Mouse (Mus musculus): ENCODE results near the gene Tent4b. TPM values are rescaled to one million over a fixed set of nuclear protein-coding genes. Genes with fewer than 3 reads are reported as not detected.

The Tent4b gene
- total RNA-seq, 1 experiment: 37.0 TPM

DNA sequence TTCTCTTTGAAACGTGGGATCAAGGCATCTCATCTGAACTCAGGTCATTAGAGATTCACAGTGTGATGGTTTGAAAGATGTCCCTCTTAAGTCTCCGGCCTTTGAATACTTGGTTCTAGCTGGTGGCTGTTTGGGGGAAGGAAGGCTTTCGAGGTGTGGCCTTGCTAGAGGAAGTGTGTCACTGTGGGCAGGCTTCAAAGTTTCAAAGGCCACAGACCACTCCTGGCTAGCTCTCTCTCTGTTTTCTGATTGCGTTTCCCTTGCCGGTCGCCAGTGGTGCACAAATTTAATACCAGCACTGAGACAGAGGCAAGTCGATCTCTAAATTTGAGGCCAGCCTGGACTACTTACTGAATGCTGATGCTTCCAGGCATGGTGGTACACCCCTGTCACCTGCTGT, 23.7 kb upstream of the Tent4b start:
- TF ChIP-seq MAFK (IDR thresholded peaks at IDR 0.05; ENCODE audit: insufficient read depth, low read depth, low read length) (no peak), ZNF384 (IDR thresholded peaks at IDR 0.05; ENCODE audit: low read depth, low read length) (no peak), CHD2 (IDR thresholded peaks at IDR 0.05; ENCODE audit: low read depth, low read length) (no peak), ZC3H11A (IDR thresholded peaks at IDR 0.05; ENCODE audit: borderline replicate concordance, low read depth, low read length) (no peak), HCFC1 (IDR thresholded peaks at IDR 0.05; ENCODE audit: borderline replicate concordance, insufficient read depth, low read length) (no peak)
- in situ Hi-C loops (cut with MboI; ENCODE audit: low sequenced_read_pairs in 2 of 2, unreplicated experiment in 2 of 2): no loop called here

GRCm38 (mm10) chr8:88177291-88177690, 21.7 kb upstream of the Tent4b start:
- H3K4me1 ChIP-seq (ENCODE audit: control insufficient read depth in 2 of 2, insufficient read depth in 2 of 2, low read length in 2 of 2, poor library complexity in 1 of 2): peaks cover 2% of the 10 kb centered on the region in 2 experiments; a peak in 2 of 4 replicates
- H3K36me3 ChIP-seq (ENCODE audit: control insufficient read depth, insufficient read depth, low read length, poor library complexity, severe bottlenecking): no peaks in the 10 kb centered on the region
- no peak overlapping the region for H3K9ac ChIP-seq (ENCODE audit: insufficient read depth, low read depth, low read length, poor library complexity, severe bottlenecking)
- TF ChIP-seq MAFK (IDR thresholded peaks at IDR 0.05; ENCODE audit: insufficient read depth, low read depth, low read length) (no peak), ZNF384 (IDR thresholded peaks at IDR 0.05; ENCODE audit: low read depth, low read length) (no peak), CHD2 (IDR thresholded peaks at IDR 0.05; ENCODE audit: low read depth, low read length) (no peak), ZC3H11A (IDR thresholded peaks at IDR 0.05; ENCODE audit: borderline replicate concordance, low read depth, low read length) (no peak), HCFC1 (IDR thresholded peaks at IDR 0.05; ENCODE audit: borderline replicate concordance, insufficient read depth, low read length) (no peak)
- no peaks in the 10 kb centered on the region for H3K9me3 ChIP-seq (ENCODE audit: control insufficient read depth, insufficient read depth, low read depth, low read length)
- H3K27ac ChIP-seq (ENCODE audit: insufficient read depth, low read depth, low read length, poor library complexity, severe bottlenecking): no peak overlapping the region
- no peak for DNase-seq (ENCODE audit: low read depth, low spot score)
- H3K4me3 ChIP-seq (ENCODE audit: insufficient read depth in 1 of 2, low read depth in 1 of 2, low read length in 2 of 2, poor library complexity in 1 of 2, severe bottlenecking in 1 of 2): no peak overlapping the region
- in situ Hi-C loops (cut with MboI; ENCODE audit: low sequenced_read_pairs in 2 of 2, unreplicated experiment in 2 of 2): no loop called here

More for the DNA sequence above, 23.7 kb upstream of the Tent4b start:
- Histone ChIP-seq H3K4me1 (ENCODE audit: control insufficient read depth in 2 of 2, insufficient read depth in 2 of 2, low read length in 2 of 2, poor library complexity in 1 of 2) (peaks cover 3 to 4% of the 10 kb centered on the region in 2 experiments; a peak in 2 of 4 replicates), H3K9me3 (ENCODE audit: control insufficient read depth, insufficient read depth, low read depth, low read length) (no peaks in the 10 kb centered on the region), H3K27ac (ENCODE audit: insufficient read depth, low read depth, low read length, poor library complexity, severe bottlenecking) (no peak overlapping the region), H3K4me3 (ENCODE audit: insufficient read depth in 1 of 2, low read depth in 1 of 2, low read length in 2 of 2, poor library complexity in 1 of 2, severe bottlenecking in 1 of 2) (no peak overlapping the region), H3K36me3 (ENCODE audit: control insufficient read depth, insufficient read depth, low read length, poor library complexity, severe bottlenecking) (peaks cover 2% of the 10 kb centered on the region; the same call in 1 of the 2 replicates), H3K9ac (ENCODE audit: insufficient read depth, low read depth, low read length, poor library complexity, severe bottlenecking) (no peak overlapping the region)
- DNase-seq (ENCODE audit: low read depth, low spot score): no peak

- Histone ChIP-seq H3K9me3 (ENCODE audit: control insufficient read depth, insufficient read depth, low read depth, low read length) (no peaks in the 10 kb centered on the region), H3K27ac (ENCODE audit: insufficient read depth, low read depth, low read length, poor library complexity, severe bottlenecking) (no peak overlapping the region), H3K36me3 (ENCODE audit: control insufficient read depth, insufficient read depth, low read length, poor library complexity, severe bottlenecking) (no peaks in the 10 kb centered on the region), H3K4me1 (ENCODE audit: control insufficient read depth in 2 of 2, insufficient read depth in 2 of 2, low read length in 2 of 2, poor library complexity in 1 of 2) (no peaks in the 10 kb centered on the region), H3K4me3 (ENCODE audit: insufficient read depth in 1 of 2, low read depth in 1 of 2, low read length in 2 of 2, poor library complexity in 1 of 2, severe bottlenecking in 1 of 2) (no peak overlapping the region), H3K9ac (ENCODE audit: insufficient read depth, low read depth, low read length, poor library complexity, severe bottlenecking) (no peak overlapping the region)
- no peak for TF ChIP-seq CHD2 (IDR thresholded peaks at IDR 0.05; ENCODE audit: low read depth, low read length)
- no peak for TF ChIP-seq HCFC1 (IDR thresholded peaks at IDR 0.05; ENCODE audit: borderline replicate concordance, insufficient read depth, low read length)
- TF ChIP-seq ZNF384 (IDR thresholded peaks at IDR 0.05; ENCODE audit: low read depth, low read length): no peak
- TF ChIP-seq ZC3H11A (IDR thresholded peaks at IDR 0.05; ENCODE audit: borderline replicate concordance, low read depth, low read length): no peak
- no peak for TF ChIP-seq MAFK (IDR thresholded peaks at IDR 0.05; ENCODE audit: insufficient read depth, low read depth, low read length)
- in situ Hi-C loops (cut with MboI; ENCODE audit: low sequenced_read_pairs in 2 of 2, unreplicated experiment in 2 of 2): no loop called here
- no peak for DNase-seq (ENCODE audit: low read depth, low spot score)
These were observed 15.9 kb upstream of the Tent4b start for GRCm38 (mm10) chr8:88183121-88183520.

DNA sequence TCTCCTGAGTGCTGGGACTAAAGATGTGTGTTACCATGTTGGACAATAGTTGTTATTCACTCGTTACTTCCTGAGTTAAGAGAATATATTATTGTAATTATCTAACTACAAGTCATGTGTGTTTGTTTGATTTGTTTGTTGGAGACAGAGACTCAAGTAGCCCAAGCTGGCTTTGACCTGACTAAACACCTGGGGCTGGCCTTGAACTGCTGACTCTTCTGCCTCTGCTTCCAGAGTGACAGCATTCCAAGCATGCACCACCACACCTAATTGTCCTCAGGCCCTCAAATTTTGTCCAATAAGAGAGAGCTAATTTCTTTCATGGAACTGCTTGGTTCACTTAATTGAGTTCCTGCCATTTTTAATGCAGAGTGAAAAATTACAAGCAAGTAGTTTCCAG, 14.1 kb upstream of the Tent4b start:
- in situ Hi-C loops (cut with MboI; ENCODE audit: low sequenced_read_pairs in 2 of 2, unreplicated experiment in 2 of 2): no loop called here
- Histone ChIP-seq H3K4me3 (ENCODE audit: insufficient read depth in 1 of 2, low read depth in 1 of 2, low read length in 2 of 2, poor library complexity in 1 of 2, severe bottlenecking in 1 of 2) (no peak overlapping the region), H3K4me1 (ENCODE audit: control insufficient read depth in 2 of 2, insufficient read depth in 2 of 2, low read length in 2 of 2, poor library complexity in 1 of 2) (no peaks in the 10 kb centered on the region), H3K36me3 (ENCODE audit: control insufficient read depth, insufficient read depth, low read length, poor library complexity, severe bottlenecking) (no peaks in the 10 kb centered on the region), H3K27ac (ENCODE audit: insufficient read depth, low read depth, low read length, poor library complexity, severe bottlenecking) (no peak overlapping the region), H3K9me3 (ENCODE audit: control insufficient read depth, insufficient read depth, low read depth, low read length) (no peaks in the 10 kb centered on the region), H3K9ac (ENCODE audit: insufficient read depth, low read depth, low read length, poor library complexity, severe bottlenecking) (no peak overlapping the region)
- no peak for DNase-seq (ENCODE audit: low read depth, low spot score)
- TF ChIP-seq ZC3H11A (IDR thresholded peaks at IDR 0.05; ENCODE audit: borderline replicate concordance, low read depth, low read length): no peak
- TF ChIP-seq CHD2 (IDR thresholded peaks at IDR 0.05; ENCODE audit: low read depth, low read length): no peak

GRCm38 (mm10) chr8:88185716-88186115, 13.3 kb upstream of the Tent4b start:
- DNase-seq (ENCODE audit: low read depth, low spot score): no peak
- no peaks in the 10 kb centered on the region for H3K4me1 ChIP-seq (ENCODE audit: control insufficient read depth in 2 of 2, insufficient read depth in 2 of 2, low read length in 2 of 2, poor library complexity in 1 of 2)
- no peak overlapping the region for H3K27ac ChIP-seq (ENCODE audit: insufficient read depth, low read depth, low read length, poor library complexity, severe bottlenecking)
- in situ Hi-C loops (cut with MboI; ENCODE audit: low sequenced_read_pairs in 2 of 2, unreplicated experiment in 2 of 2): no loop called here
- no peaks in the 10 kb centered on the region for H3K9me3 ChIP-seq (ENCODE audit: control insufficient read depth, insufficient read depth, low read depth, low read length)
- H3K36me3 ChIP-seq (ENCODE audit: control insufficient read depth, insufficient read depth, low read length, poor library complexity, severe bottlenecking): no peaks in the 10 kb centered on the region
- no peak overlapping the region for H3K9ac ChIP-seq (ENCODE audit: insufficient read depth, low read depth, low read length, poor library complexity, severe bottlenecking)
- TF ChIP-seq ZNF384 (IDR thresholded peaks at IDR 0.05; ENCODE audit: low read depth, low read length) (no peak), ZC3H11A (IDR thresholded peaks at IDR 0.05; ENCODE audit: borderline replicate concordance, low read depth, low read length) (no peak), HCFC1 (IDR thresholded peaks at IDR 0.05; ENCODE audit: borderline replicate concordance, insufficient read depth, low read length) (no peak), CHD2 (IDR thresholded peaks at IDR 0.05; ENCODE audit: low read depth, low read length) (no peak), MAFK (IDR thresholded peaks at IDR 0.05; ENCODE audit: insufficient read depth, low read depth, low read length) (no peak)
- no peak overlapping the region for H3K4me3 ChIP-seq (ENCODE audit: insufficient read depth in 1 of 2, low read depth in 1 of 2, low read length in 2 of 2, poor library complexity in 1 of 2, severe bottlenecking in 1 of 2)

All from ES-E14 (cell line).